ENCODE assay signal across 8 mouse cellular contexts in genomic region chr11:31965256-31966134, GRCm38 (mm10). TPM values are rescaled to one million over a fixed set of nuclear protein-coding genes. Genes with fewer than 3 reads are reported as not detected.
DNase-seq lines count a peak whose midpoint lies in the region; ATAC-seq and TF ChIP-seq lines count a peak whose summit lies in the region.

Gene 4930524B15Rik, plus strand, starts transcription at chr11:31965592.

- H3K27me3 ChIP-seq in erythroblast, embryonic 14.5 days (ENCODE audit: control insufficient read depth): no peaks in the 10 kb centered on the region
- no peaks in the 10 kb centered on the region for H3K27me3 ChIP-seq in forebrain, embryonic 16.5 days (replicated peaks; ENCODE audit: control insufficient read depth, insufficient read depth, low read length)
- H3K27me3 ChIP-seq in limb, embryonic 14.5 days (ENCODE audit: control insufficient read depth, insufficient read depth, low read length): no peaks in the 10 kb centered on the region
- H3K27me3 ChIP-seq in stomach, embryonic 16.5 days (ENCODE audit: control insufficient read depth, insufficient read depth, low read length): no peaks in the 10 kb centered on the region

- H3K4me3 ChIP-seq in erythroblast, embryonic 14.5 days (replicated peaks): peak within 1 kb of the TSS; percentile 17
- H3K4me3 ChIP-seq in forebrain, embryonic 16.5 days (replicated peaks; ENCODE audit: low read length): peak within 1 kb of the TSS; percentile 26
- peak within 1 kb of the TSS; percentile 26 for H3K4me3 ChIP-seq in limb, embryonic 14.5 days (replicated peaks; ENCODE audit: low read length)
- H3K4me3 ChIP-seq in stomach, embryonic 16.5 days (replicated peaks; ENCODE audit: low read length): peak within 1 kb of the TSS; percentile 37

- peak; percentile 60 for DNase-seq in R1 (ENCODE audit: low read depth, low spot score)
- no peak for DNase-seq in limb, embryonic 14.5 days (ENCODE audit: low spot score)
- no peak for DNase-seq in c-Kit-positive CD71-positive TER-119-positive erythroid progenitor cells, embryonic 14.5 days (ENCODE audit: low spot score)
- DNase-seq in ovary, postnatal 10 days (ENCODE audit: low spot score): no peak

- WGBS in forebrain, embryonic 16.5 days: 49% methylated on average over 49 of the region's 49 CpGs
- WGBS in limb, embryonic 14.5 days: 41% methylated on average over 43 of the region's 49 CpGs
- 39% methylated on average over 49 of the region's 49 CpGs for WGBS in stomach, embryonic 16.5 days

- H3K9me3 ChIP-seq in erythroblast, embryonic 14.5 days (ENCODE audit: control insufficient read depth, low read length): no peaks in the 10 kb centered on the region
- no peaks in the 10 kb centered on the region for H3K9me3 ChIP-seq in forebrain, embryonic 16.5 days (ENCODE audit: control insufficient read depth, low read length)
- no peaks in the 10 kb centered on the region for H3K9me3 ChIP-seq in limb, embryonic 14.5 days (ENCODE audit: control insufficient read depth, low read length)
- H3K9me3 ChIP-seq in stomach, embryonic 16.5 days (replicated peaks; ENCODE audit: control insufficient read depth, low read length): no peaks in the 10 kb centered on the region

- H3K27ac ChIP-seq in forebrain, embryonic 16.5 days (ENCODE audit: low read length): no peak within 1 kb of the TSS
- H3K27ac ChIP-seq in limb, embryonic 14.5 days (replicated peaks; ENCODE audit: low read depth, low read length): no peak within 1 kb of the TSS
- no peak within 1 kb of the TSS for H3K27ac ChIP-seq in stomach, embryonic 16.5 days (ENCODE audit: low read length)

- H3K9ac ChIP-seq in forebrain, embryonic 16.5 days (replicated peaks; ENCODE audit: low read depth, low read length): peak within 1 kb of the TSS; percentile 16; the same call in 1 of the 2 replicates
- peak within 1 kb of the TSS; percentile 62 for H3K9ac ChIP-seq in limb, embryonic 14.5 days (ENCODE audit: low read depth, low read length, severe bottlenecking)
- peak within 1 kb of the TSS; percentile 69 for H3K9ac ChIP-seq in stomach, embryonic 16.5 days (ENCODE audit: low read length)

- TF ChIP-seq POLR2A in limb, embryonic 14.5 days (IDR thresholded peaks at IDR 0.05; ENCODE audit: borderline replicate concordance, extremely low read depth, insufficient read depth, insufficient read length): no peak

- H3K36me3 ChIP-seq in erythroblast, embryonic 14.5 days (ENCODE audit: control insufficient read depth): no peaks in the 10 kb centered on the region
- no peaks in the 10 kb centered on the region for H3K36me3 ChIP-seq in forebrain, embryonic 16.5 days (ENCODE audit: control insufficient read depth, insufficient read depth)
- H3K36me3 ChIP-seq in limb, embryonic 14.5 days (ENCODE audit: control insufficient read depth, insufficient read depth, low read length): no peaks in the 10 kb centered on the region
- no peaks in the 10 kb centered on the region for H3K36me3 ChIP-seq in stomach, embryonic 16.5 days (ENCODE audit: control insufficient read depth, insufficient read depth, low read length)

- H3K4me1 ChIP-seq in erythroblast, embryonic 14.5 days (ENCODE audit: control insufficient read depth): no peaks in the 10 kb centered on the region
- H3K4me1 ChIP-seq in forebrain, embryonic 16.5 days (replicated peaks; ENCODE audit: control insufficient read depth, insufficient read depth, low read length): no peaks in the 10 kb centered on the region; the same call in 1 of the 2 replicates
- 0 out of 2 replicates have a peak, but pooled peaks cover 2% of the 10 kb centered on the region for H3K4me1 ChIP-seq in limb, embryonic 14.5 days (ENCODE audit: control insufficient read depth, insufficient read depth, low read length)
- no peaks in the 10 kb centered on the region for H3K4me1 ChIP-seq in stomach, embryonic 16.5 days (ENCODE audit: control insufficient read depth, insufficient read depth, low read length)

- no peak for ATAC-seq in erythroblast, adult 5-6 weeks (replicated peaks; ENCODE audit: low FRiP score, poor library complexity, severe bottlenecking)
- peak; percentile 57 for ATAC-seq in forebrain, embryonic 16.5 days
- ATAC-seq in limb, embryonic 14.5 days (ENCODE audit: low FRiP score, low read depth): no peak
- peak; percentile 37; the same call in 1 of the 2 replicates for ATAC-seq in stomach, embryonic 16.5 days (ENCODE audit: insufficient read depth, low FRiP score)

- peak within 1 kb of the TSS; percentile 25 for H3K4me2 ChIP-seq in forebrain, embryonic 16.5 days (ENCODE audit: low read length)
- H3K4me2 ChIP-seq in limb, embryonic 14.5 days (replicated peaks; ENCODE audit: low read depth, low read length, severe bottlenecking): peak within 1 kb of the TSS; percentile 49
- H3K4me2 ChIP-seq in stomach, embryonic 16.5 days (ENCODE audit: low read depth, low read length): peak within 1 kb of the TSS; percentile 59

RNA-seq across cellular contexts. Expression of gene 4930524B15Rik, which starts in this region (rescaled TPM):
- polyA plus RNA-seq in erythroblast, embryonic 14.5 days (2012): not detected in 2 replicates
- total RNA-seq in erythroblast, adult 5-6 weeks (2015; ENCODE audit: low replicate concordance): not detected in 2 replicates
- not detected in 2 replicates for total RNA-seq in erythroblast, adult 5-6 weeks (2017; ENCODE audit: low replicate concordance)
- polyA plus RNA-seq in forebrain, embryonic 16.5 days (2015; fragmentation: Nextera tagmentation; extraction: Ambion mirVana): 0.14 and 0.20 TPM in 2 replicates
- 0.29 and 0.55 TPM in 2 replicates for polyA plus RNA-seq in limb, embryonic 14.5 days (2012; rRNA removed)
- polyA plus RNA-seq in limb, embryonic 14.5 days (2014; fragmentation: Nextera tagmentation; extraction: Ambion mirVana): 0.12 and 0.18 TPM in 2 replicates
- polyA plus RNA-seq in stomach, embryonic 16.5 days (2015; fragmentation: Nextera tagmentation; extraction: Ambion mirVana): 0.06 TPM in 1 of 2 replicates, not detected in the other

Comparison
In these comparisons a context has a peak if more than half of its experiments do, and no peak if none do; other contexts are left out.
1. Peak in ATAC-seq, H3K4me3 ChIP-seq, H3K9ac ChIP-seq and H3K4me2 ChIP-seq in forebrain, embryonic 16.5 days; RNA of the gene not detected or under 1 TPM.
2. Peak in ATAC-seq, H3K4me3 ChIP-seq, H3K9ac ChIP-seq and H3K4me2 ChIP-seq in stomach, embryonic 16.5 days; RNA of the gene not detected or under 1 TPM.
3. H3K9ac ChIP-seq: peak in every context shown above with its lines; median percentile 69 in stomach, embryonic 16.5 days; 62 in limb, embryonic 14.5 days; 16 in forebrain, embryonic 16.5 days.